Comparison of ENCODE assay signal across 8 mouse cellular contexts in genomic region chr11:82889524-82890341, GRCm38 (mm10). TPM values are rescaled to one million over a fixed set of nuclear protein-coding genes. Genes with fewer than 3 reads are reported as not detected.
DNase-seq lines count a peak whose midpoint lies in the region; ATAC-seq lines count a peak whose summit lies in the region.

No protein-coding gene starts in this region.

- peak overlapping the region; percentile 95 for H3K4me2 ChIP-seq in heart, embryonic 14.5 days (ENCODE audit: low read length)
- peak overlapping the region; percentile 79 for H3K4me2 ChIP-seq in midbrain, embryonic 12.5 days (replicated peaks)

- H3K27me3 ChIP-seq in heart, embryonic 14.5 days (ENCODE audit: control insufficient read depth, insufficient read depth, low read length), result 0 out of 2 replicates have a peak, but pooled peaks cover 16% of the 10 kb centered on the region
- peaks cover 12% of the 10 kb centered on the region for H3K27me3 ChIP-seq in midbrain, embryonic 12.5 days

- WGBS in heart, embryonic 14.5 days, result 5% methylated on average over 30 of the region's 31 CpGs
- 8% methylated on average over 31 of the region's 31 CpGs for WGBS in midbrain, embryonic 12.5 days

- H3K9me3 ChIP-seq in heart, embryonic 14.5 days (ENCODE audit: control insufficient read depth, low read length), result no peaks in the 10 kb centered on the region
- H3K9me3 ChIP-seq in midbrain, embryonic 12.5 days, result no peaks in the 10 kb centered on the region

- H3K4me3 ChIP-seq in heart, embryonic 14.5 days (ENCODE audit: control insufficient read depth in 1 of 2, insufficient read depth in 1 of 2, low read depth in 1 of 2, low read length in 2 of 2), result peak overlapping the region; percentile 59 to 81
- H3K4me3 ChIP-seq in midbrain, embryonic 12.5 days, result peak overlapping the region; percentile 71

- H3K27ac ChIP-seq in heart, embryonic 14.5 days (replicated peaks in 1 of 2; ENCODE audit: control insufficient read depth in 1 of 2, insufficient read depth in 1 of 2, low read depth in 2 of 2, low read length in 2 of 2), result peak overlapping the region; percentile 54 to 67
- H3K27ac ChIP-seq in midbrain, embryonic 12.5 days (replicated peaks), result peak overlapping the region; percentile 42; the same call in 1 of the 2 replicates

- no peak for DNase-seq in cerebellum, adult 9-10 months
- DNase-seq in 416B (ENCODE audit: low read depth), result peak; percentile 54
- peak; percentile 32 for DNase-seq in cerebellum, adult 11-12 months
- DNase-seq in kidney, postnatal 25 days, result peak; percentile 24 to 58
- no peak for DNase-seq in gastrocnemius, adult 8-10 months (ENCODE audit: low spot score in 2 of 2)

- H3K36me3 ChIP-seq in heart, embryonic 14.5 days (ENCODE audit: control insufficient read depth, insufficient read depth, low read length), result no peaks in the 10 kb centered on the region
- H3K36me3 ChIP-seq in midbrain, embryonic 12.5 days, result no peaks in the 10 kb centered on the region

- peak overlapping the region; percentile 85 for H3K9ac ChIP-seq in heart, embryonic 14.5 days (ENCODE audit: low read length)
- peak overlapping the region; percentile 72 for H3K9ac ChIP-seq in midbrain, embryonic 12.5 days (replicated peaks)

- peaks cover 5 to 6% of the 10 kb centered on the region in 2 experiments; a peak in 3 of 4 replicates for H3K4me1 ChIP-seq in heart, embryonic 14.5 days (ENCODE audit: control insufficient read depth in 2 of 2, insufficient read depth in 2 of 2, low read length in 2 of 2)
- H3K4me1 ChIP-seq in midbrain, embryonic 12.5 days, result peaks cover 12% of the 10 kb centered on the region

- 0 out of 2 replicates have a peak, but pooled peaks have one; percentile 33 for ATAC-seq in cerebellum, adult (ENCODE audit: insufficient number of reproducible peaks, low FRiP score, low TSS enrichment)
- peak; percentile 29; the same call in 1 of the 2 replicates for ATAC-seq in heart, embryonic 14.5 days (ENCODE audit: insufficient number of reproducible peaks, insufficient read depth, low FRiP score, low read depth)
- peak; percentile 34; the same call in 1 of the 2 replicates for ATAC-seq in midbrain, embryonic 12.5 days (ENCODE audit: low FRiP score, low read depth)

RNA-seq across cellular contexts. Expression of gene Rad51d, which starts 0.7 kb away (rescaled TPM):
- 15.0 and 15.8 TPM in 2 replicates for polyA plus RNA-seq in heart, embryonic 14.5 days (2014; fragmentation: Nextera tagmentation; extraction: Ambion mirVana)
- polyA plus RNA-seq in midbrain, embryonic 12.5 days (2016; fragmentation: Nextera tagmentation; extraction: Ambion mirVana), result 12.8 and 14.1 TPM in 2 replicates
- 1 to 10 TPM; 3.1 to 4.1 (median 3.6) TPM for total RNA-seq in gastrocnemius, adult 8-10 months (2022)

RNA-seq across cellular contexts. Expression of gene Fndc8, which starts 2.2 kb away (rescaled TPM):
- polyA plus RNA-seq in heart, embryonic 14.5 days (2014; fragmentation: Nextera tagmentation; extraction: Ambion mirVana), result 0.09 and 0.35 TPM in 2 replicates
- polyA plus RNA-seq in midbrain, embryonic 12.5 days (2016; fragmentation: Nextera tagmentation; extraction: Ambion mirVana), result 0.27 and 0.64 TPM in 2 replicates
- total RNA-seq in gastrocnemius, adult 8-10 months (2022), result not detected

RNA-seq across cellular contexts. Expression of gene Nle1, which starts 18.5 kb away (rescaled TPM):
- polyA plus RNA-seq in heart, embryonic 14.5 days (2014; fragmentation: Nextera tagmentation; extraction: Ambion mirVana), result 18.8 and 19.0 TPM in 2 replicates
- 33.8 and 33.9 TPM in 2 replicates for polyA plus RNA-seq in midbrain, embryonic 12.5 days (2016; fragmentation: Nextera tagmentation; extraction: Ambion mirVana)
- total RNA-seq in gastrocnemius, adult 8-10 months (2022), result 10 to 100 TPM in 3 of 4 experiments, 1 to 10 TPM in 1; 9.0 to 12.9 (median 10.9) TPM

RNA-seq across cellular contexts. Expression of gene Rffl, which starts 18.7 kb away (rescaled TPM):
- polyA plus RNA-seq in heart, embryonic 14.5 days (2014; fragmentation: Nextera tagmentation; extraction: Ambion mirVana), result 3.7 and 3.8 TPM in 2 replicates
- polyA plus RNA-seq in midbrain, embryonic 12.5 days (2016; fragmentation: Nextera tagmentation; extraction: Ambion mirVana), result 7.9 and 8.9 TPM in 2 replicates
- total RNA-seq in gastrocnemius, adult 8-10 months (2022), result 1 to 10 TPM; 7.5 to 9.7 (median 8.8) TPM

RNA-seq across cellular contexts. Expression of gene Unc45b, which starts 20.6 kb away (rescaled TPM):
- 206 and 211 TPM in 2 replicates for polyA plus RNA-seq in heart, embryonic 14.5 days (2014; fragmentation: Nextera tagmentation; extraction: Ambion mirVana)
- polyA plus RNA-seq in midbrain, embryonic 12.5 days (2016; fragmentation: Nextera tagmentation; extraction: Ambion mirVana), result 0.89 and 0.93 TPM in 2 replicates
- total RNA-seq in gastrocnemius, adult 8-10 months (2022), result 100 to 1,000 TPM; 184 to 219 (median 203) TPM

Comparison
In these comparisons a context has a peak if more than half of its experiments do, and no peak if none do; other contexts are left out.
1. DNase-seq: peak in 416B (single experiment), cerebellum, adult 11-12 months (single experiment) and kidney, postnatal 25 days (2 of 2); none in cerebellum, adult 9-10 months (single experiment) and gastrocnemius, adult 8-10 months (0 of 2).
2. Peak in every context shown above with its lines, with median percentiles within 50 percentile points of each other: ATAC-seq.